Mouse (Mus musculus) lung, postnatal 0 days (tissue): ENCODE results near the gene Frmd4a.

Source experiments
- CTCF ChIP-seq: IDR thresholded peaks from 2 replicates; pipeline ENCODE4 v1.5.1; 2016; ENCODE audit warnings: antibody characterized with exemption, mild to moderate bottlenecking
- EP300 ChIP-seq: IDR thresholded peaks from 2 replicates; pipeline ENCODE4 v1.6.1; 2016; ENCODE audit warnings: antibody characterized with exemption, mild to moderate bottlenecking, control low read depth

- no peak for TF ChIP-seq CTCF
- TF ChIP-seq EP300, result no peak
Observed at GRCm38 (mm10) chr2:4257604-4258003, 240.1 kb downstream of the Frmd4a start.
